Mouse (Mus musculus) left cerebral cortex, adult 18-20 months (tissue): ENCODE results near the gene Msgn1. TPM values are rescaled to one million over a fixed set of nuclear protein-coding genes. Genes with fewer than 3 reads are reported as not detected.

Experiments used
- DNase-seq, 2 experiments: peaks; one replicate each; pipeline ENCODE4 v3.0.0; 2021 to 2022; ENCODE audit warnings: low spot score in 2 of 2, mixed read lengths in 1 of 2
- long read RNA-seq, 2 experiments: library from polyadenylated mRNA; stranded (forward); transcript quantifications; one replicate each; pipeline ENCODE4 v2.0.0; 2021
- total RNA-seq, 2 experiments: library from RNA; stranded (reverse); gene quantifications; 2 replicates each; pipeline ENCODE4 v1.2.3; 2021

Msgn1 gene
- not detected for total RNA-seq
- long read RNA-seq, experiment 1: 0 reads
- long read RNA-seq, experiment 2: 0 reads

DNA sequence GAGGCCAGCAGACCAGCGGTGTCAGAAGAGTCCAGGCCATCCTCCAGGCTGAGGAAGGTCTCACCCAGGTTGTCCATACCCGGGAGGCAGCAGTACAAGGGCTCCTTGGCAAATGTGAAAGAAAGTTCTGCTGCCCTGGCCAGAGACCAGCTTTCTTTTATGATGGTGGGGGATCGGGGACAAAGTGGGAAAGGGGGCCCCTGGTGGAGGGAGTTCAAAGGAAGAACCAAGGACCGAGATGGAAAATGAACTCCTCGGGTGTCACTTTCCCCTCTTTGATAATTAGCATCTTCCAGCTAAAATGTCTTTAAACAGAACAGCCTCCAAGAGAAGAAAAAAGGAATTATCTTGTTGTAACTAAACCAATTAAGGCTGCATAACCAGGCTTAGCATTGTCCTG is at the start of gene Msgn1:
Gene Msgn1 (minus strand): TSS at position 101 of the 400 bp plus-strand sequence.
- no peak for DNase-seq

DNA sequence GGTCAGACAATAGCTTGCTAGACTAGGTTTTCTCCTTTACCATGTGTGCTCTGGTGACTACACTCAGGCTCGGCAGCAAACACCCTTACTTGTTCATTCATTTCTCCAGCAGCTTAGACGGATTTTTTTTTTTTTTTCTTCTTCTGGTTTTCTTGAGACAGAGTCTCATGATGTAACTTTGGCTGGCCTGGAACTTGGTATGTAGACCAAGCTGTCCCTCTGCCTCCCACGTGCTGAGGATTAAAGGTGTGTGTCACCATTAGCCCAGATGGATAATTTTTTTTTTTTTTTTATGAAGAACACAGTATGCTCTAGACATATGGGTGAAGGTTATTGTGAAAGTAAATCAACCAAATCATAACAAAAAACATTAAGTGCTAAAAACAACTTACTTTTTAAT is 41.5 kb upstream of the Msgn1 start:
- no peak for DNase-seq

DNA sequence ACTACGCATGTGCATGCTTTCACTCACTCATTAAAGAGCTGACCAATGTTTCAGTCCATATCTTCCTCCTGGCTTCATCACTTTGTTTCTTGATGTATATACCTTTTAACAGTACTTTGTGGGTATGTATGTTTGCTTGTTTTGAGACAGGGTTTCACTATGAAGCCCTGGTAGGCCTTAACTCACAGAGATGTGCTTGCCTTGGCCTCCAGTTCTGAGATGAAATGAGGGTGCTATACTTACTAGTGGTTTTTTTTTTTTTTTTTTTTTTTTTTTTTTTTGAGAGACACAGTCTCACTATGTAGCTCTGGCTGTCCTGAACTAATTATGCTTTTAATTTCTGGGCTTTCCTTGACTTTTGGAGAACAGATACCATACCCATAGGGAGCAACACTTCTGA is 38.7 kb upstream of the Msgn1 start:
- DNase-seq: no peak

DNA sequence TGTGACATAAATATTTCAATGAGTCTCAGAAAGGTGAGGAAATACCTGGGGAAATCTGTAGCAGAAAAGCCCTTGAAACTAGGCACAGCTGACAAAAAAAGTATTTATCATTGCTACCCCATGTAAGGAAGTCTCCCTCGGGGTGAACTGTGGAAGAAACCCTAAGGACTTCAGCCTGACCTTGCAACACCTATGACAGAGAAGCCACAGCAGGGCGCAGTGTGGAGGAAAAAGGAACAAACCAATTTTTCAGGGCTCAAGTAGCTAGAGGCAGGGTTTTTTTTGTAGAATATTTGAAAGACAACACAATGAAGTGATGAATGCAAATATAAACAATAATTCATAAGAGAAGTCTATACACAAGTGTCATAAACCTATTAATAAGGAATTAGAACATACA is 27.2 kb upstream of the Msgn1 start:
- DNase-seq: no peak

DNA sequence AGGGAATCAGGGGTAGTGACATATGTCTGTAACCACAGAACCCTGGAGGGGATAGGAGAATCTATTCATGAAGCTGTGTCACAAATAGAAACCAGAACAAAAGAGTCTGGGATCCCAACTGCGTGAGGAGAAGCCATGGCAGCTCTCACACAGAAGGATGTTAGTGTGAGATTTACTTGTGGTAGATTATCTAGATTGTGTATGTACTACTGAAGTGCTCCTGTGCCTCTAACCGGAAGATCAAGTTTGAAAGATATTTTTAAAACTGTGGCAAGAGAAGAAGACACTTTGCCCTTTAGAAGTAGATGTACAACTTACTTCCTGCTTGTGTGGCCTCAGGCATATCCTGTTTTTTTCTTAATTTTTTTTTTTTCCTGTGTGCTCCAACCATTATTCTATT is 21.5 kb upstream of the Msgn1 start:
- DNase-seq: no peak

DNA sequence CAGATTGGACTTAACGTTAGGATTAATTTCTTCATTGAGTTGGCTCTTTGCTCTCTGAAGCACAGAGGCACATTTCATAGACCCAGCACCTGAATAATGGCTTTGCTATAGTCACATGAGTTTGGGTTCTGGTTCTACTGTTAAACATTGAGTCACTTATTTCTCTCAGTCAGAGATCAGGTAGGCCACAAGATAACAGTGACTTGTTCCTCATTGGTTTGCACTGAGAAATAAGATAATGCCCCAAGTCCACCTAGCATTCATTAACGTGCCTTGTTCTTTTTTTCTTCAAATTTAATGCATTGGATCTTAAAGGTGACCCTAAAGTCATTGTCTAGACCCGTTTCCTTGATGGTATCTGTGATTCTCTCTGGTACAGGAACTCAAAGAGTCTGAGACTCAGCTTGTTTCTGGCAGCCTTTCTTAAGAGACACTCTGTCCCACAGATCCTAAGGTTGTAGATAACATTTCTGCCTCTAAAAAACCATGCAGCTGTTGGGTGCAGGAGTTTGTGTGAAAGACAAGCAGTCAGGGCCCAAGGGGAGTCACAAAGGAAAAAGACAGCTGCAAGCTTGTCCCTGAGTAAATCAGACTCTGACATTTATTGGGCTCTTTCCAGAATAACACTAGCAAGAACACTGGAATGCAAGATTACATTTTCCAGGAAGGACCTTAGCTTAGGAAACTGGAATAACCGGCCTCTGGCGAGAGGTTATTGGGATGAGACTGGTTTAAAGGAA is 17.9 kb upstream of the Msgn1 start:
- no peak for DNase-seq

DNA sequence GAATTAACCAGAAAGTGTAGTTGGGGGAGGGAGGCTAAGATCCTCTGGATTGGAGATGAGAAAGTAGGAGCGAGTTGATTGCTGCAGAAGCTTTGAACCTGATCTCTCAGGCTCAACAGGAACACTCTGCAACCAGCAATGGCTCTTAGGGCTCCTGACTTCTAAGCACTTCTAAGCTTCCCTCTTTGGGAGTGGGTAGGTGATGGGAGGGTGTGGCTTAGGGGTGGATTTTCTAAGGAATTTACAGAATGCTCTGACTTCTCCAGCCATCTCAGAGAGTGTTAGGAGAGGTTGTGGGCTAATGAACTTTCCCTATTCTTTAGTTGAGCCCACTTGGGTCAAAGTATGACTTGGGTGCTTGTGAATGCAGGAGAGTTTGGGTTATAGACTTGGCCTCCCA is 17.4 kb upstream of the Msgn1 start:
- DNase-seq: no peak

DNA sequence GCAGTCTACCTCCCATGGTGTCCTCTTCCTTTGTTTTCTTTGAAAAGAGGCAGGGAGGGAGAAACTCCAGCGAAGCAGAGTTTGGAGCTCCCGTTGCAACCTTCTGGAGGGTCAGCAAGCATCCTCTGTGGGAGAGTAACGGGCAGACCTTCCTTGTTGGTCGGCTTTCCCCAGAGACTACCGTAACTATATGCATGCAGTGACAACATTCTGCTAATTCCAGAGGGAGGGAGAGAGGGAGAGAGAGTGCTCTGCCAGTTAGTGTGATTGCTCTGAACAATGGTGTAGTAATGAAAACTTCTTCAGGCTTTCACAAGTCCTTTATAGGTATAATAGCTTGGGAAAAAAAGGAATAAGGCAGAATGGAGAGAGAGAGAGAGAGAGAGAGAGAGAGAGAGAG is 15.9 kb upstream of the Msgn1 start:
- DNase-seq: no peak

DNA sequence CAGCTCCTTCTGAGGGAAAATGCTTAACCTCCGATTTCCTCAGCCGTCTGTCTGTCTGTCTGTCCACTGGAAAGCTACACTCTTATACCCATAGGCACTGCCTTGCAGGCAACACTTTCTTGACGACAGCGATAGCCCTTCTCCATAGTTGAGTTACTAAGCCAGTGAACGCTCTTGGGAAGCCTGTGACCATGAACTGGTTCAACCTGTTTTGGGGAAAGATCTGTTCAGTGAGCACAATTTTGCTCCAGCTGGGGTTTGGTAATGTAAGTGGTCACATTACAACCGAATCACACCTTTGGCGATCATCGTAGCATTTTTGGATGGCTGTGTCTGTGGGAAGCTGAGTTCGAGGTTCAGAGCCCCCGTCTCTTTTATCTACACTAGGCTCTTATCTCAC is 14.3 kb upstream of the Msgn1 start:
- no peak for DNase-seq

DNA sequence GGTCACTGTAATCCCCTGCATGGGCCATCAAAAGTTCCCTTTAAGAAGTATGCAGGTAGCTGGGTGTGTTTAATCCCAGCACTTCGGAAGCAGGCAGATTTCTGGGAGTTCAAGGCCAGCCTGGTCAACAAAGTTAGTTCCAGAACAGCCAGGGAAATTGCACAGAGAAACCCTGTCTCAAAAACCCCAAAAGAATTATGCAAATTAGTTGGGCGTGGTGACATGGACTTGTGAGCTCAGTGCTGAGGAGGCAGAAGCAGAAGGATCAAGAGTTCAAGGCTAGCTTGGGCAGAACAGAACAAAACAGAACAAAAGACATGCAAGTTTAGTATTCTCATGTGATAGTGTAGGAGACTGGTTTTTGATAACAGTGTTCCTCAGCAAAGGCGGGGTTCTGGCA is 13.8 kb upstream of the Msgn1 start:
- DNase-seq: no peak

DNA sequence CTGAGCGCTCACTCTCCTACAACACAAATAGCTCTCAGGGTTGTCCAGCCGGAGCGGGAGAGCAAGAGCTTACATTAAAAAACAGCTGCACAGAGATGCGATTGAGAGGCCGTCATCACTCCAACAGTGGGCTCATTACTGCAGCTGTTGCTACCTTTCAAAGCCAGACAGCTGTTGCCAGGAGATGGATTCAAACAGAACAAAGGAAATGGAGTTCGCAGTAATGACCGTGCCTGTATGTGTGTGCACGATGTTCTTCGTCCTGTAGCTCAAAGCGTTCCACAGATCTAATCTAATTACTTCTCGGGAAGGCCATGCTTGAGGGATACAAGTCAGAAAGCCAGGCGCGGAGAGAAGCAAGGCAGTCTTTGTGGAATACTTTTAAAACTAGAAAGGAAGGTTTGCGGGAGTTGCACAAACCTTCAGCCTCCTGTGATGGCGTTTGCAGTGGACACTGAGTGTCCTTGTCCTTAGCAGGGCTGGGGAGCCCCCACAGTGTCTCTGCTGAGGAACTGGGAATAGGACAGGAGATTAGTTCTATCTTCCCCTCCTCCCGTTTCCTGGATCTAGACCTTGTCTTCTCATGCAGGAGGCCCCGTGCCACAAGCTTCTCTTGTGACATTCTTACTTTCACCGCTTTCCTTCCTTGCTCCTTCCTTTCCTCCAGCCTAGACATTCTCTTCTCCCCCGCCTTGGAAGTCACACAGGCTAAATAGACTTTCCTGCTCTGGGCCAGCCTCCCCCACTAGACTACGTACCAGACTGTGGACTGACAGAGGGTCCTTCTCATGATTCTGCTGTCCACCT is 13.0 kb upstream of the Msgn1 start:
- DNase-seq: no peak

DNA sequence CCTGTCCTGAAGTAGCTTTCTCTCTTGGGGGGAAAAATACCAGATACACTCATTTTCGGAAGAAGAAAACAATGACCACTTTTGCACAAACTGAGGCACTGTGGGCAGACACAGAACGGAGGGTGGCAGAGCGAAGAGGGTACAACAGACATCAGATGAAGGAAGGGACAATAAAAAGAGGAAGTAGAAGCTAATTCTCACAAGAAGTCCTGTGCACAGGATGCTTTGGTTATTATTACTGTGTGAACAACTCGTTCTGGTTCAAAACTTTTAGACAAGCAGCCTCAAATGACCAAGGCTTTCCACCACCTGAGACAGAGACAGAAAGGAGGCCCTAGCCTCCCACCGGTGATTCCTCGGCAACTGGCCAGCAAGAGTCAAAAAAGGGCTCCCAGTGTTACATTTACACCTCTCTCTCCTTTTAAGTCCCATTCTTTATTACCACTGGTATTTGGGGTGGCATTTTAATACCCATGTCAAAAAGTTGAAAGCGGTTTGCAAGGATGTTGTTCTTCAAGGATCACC is 9.0 kb upstream of the Msgn1 start:
- DNase-seq: no peak

DNA sequence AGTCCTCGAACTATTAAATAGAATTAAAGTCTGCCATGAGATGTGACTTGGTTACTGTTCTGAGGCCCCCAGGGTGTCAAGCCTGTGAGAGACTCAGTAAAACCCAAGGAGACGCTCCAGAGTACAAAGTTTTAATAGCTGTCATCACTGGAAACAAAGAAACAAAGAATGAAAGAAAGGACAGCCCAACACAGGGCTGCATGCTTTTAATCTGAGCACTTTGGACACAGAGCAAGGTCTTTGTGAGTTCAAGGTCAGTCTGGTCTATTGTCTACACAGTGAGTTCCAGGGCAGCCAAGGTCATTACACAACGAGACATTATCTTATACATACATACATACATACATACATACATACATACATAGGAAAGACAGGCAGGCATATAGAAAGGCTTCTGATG is 7.7 kb upstream of the Msgn1 start:
- DNase-seq: no peak

DNA sequence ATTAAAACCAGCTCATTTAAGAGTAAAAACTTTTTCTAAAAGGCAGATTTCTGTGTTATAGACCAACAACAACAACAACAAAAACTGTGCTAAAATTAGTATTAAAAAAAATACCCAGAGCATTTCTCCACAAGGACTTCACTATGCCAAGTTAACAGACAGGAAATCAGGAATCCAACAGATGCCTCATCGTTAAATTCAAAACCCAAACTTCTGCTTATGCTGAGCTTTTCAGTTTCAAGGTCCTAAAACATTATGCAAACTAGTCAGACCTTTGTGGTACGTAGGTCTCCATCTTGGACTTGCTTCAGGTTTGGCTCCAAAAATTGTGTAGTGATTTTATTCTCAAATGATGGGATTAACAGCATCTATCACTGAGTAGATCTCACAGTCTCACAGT is 6.8 kb upstream of the Msgn1 start:
- DNase-seq: no peak

DNA sequence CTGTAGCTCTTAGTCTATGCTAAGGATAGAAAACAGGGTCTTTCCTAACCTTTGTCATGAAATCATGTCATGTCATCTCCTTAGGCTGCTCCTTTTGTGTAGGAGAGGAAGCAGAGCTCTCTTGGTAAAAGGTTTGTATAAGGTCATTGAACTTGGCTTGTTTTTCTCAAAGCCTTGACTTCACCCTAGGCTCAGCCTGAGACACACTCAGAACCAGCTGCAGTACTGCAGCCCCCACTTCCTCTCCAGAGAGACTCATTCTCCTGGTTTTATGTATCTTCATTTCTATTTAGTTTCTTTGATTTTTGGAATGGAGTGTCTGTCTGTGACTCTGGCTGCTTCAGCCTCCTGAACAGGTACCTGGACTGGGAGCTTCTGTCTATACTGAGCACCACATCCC is 6.0 kb upstream of the Msgn1 start:
- no peak for DNase-seq

DNA sequence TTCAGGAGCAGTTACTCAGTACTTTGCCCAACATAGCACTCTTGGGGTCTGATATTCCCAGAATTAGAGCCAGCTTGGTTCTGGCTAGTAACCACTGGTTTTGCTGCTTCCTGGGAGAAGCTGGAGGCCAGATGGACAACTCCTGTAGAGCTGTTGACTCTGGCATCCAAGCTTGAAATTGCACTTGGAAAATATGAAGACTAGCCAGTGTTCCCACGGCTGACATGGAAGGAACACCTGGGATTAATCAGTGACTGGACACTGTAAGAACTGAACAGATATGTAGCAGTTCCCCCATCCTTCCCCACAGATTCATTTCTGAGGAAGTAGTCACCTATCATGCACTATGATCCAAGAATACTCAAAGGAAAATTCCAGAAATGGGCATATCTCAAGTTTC is 4.1 kb upstream of the Msgn1 start:
- DNase-seq: no peak

DNA sequence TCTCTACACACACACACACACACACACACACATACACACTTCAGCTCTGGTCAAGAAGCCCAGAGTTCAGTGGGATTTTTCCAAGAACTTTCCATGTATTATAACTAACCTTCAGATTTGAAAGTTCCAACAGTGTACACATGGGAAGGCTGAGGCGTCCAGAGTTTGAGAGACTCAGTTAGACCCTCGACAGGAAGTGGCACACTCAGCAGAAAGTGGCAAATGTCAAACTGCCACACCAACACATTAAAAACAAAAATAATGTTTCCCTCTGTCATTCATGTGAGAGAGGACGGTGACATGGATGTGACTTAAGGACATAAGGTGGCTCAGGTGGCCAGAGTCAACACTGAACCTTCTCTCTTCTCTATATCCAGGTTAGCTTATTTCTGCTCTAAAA is 1.6 kb upstream of the Msgn1 start:
- no peak for DNase-seq

DNA sequence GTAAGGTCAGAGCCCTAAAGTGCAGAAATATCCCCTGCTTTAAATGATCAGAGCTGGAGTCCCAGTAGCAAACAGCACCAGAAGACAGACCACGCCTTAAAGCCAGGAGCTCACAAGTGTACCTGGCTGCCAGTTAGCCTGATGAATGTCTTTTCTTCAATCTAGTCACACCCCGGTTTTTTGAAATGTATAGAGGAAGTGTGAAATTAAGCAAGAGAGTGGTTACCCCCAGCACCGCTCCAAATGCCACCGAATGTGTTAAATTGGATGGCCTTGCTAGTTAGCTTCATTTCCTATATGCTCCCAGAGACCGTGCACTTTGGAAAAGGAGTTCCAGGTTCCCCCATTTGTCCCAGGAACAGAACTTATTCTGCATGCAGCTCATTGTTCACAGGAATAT is 864 bp upstream of the Msgn1 start:
- DNase-seq: no peak

DNA sequence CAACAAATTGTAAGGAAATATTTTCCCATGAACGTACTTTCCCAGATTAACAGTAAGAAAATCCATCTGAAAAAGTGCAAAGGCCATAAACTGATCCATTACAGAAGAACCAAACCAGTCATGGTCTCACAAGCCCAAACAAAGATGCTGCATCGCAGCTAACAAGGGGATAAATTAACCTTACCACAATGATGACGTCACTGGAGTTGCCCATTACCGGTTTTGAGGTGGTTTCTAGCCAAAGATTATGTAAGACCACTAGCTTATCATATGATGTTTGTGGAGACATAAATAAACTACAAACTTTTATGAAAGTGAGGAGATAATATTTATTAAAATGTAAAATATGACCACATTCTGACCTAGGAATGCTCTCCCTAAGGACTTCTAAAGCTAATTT is 2.5 kb downstream of the Msgn1 start:
- DNase-seq: no peak

DNA sequence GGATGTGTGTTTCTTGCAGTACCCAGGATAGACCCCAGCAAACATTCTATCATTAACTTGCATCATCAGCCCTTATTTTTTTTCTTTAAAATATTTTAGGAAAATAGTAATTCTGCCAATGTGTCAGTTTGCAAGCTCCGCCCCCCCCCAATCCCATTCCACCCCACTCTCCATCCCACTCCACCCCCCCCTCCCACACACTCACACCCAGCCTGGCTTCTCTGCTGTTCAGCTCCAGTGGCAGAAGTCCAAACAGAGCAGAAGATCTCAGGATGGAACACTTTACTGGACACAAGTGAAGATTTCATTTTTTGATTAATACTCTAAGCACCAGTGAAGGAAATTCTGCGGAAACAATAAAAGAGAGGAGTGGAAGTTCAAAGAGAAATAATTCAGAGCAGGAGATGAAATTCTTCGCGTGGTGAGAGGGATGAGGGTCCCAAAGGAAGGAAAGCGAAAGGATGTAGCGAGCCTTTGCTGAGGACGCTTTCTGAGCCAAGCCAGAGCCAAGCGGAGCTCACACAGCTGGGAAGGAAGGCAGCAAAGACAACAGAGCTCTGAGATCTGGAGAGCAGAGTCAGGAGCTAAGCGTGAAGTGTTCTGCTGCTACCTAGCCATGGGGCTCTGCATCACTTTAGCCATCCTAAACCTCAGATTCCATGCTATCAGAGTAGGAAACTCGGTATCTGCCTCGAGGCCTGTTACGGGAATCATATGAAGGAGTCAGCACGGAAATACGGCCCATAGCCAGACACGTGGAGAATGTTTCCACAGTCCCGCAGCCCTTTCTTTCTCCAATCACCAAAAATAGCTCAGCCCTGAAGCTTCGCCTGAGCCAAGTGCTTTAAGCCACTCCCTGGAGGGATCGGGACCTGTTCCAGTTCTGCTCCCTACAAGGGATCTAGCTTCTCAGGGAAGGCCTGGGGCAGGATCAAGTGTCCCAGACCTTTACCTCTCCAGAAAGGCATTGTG is 4.8 kb downstream of the Msgn1 start:
- DNase-seq: peak in 1 of 2 experiments; percentile 4

DNA sequence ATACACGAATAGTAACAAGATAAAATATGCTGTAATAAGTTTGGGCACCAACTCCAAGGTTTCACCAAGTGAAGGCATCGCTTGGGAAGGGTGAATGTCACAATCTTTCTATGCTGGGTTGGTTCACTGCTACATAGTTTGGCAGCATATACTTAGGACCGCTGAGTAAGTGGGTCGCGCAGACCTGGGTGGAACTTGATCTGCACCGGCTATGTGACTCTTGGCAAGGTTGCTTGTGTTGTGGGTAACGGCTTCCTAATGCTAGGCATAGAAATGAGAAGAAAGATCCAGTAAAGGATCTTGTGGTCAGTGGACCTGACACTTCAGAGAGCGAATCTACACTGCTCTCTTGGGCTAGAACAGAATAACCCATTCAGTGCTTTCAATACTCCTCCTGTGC is 6.3 kb downstream of the Msgn1 start:
- DNase-seq: no peak
